Mouse (Mus musculus) stomach, postnatal 0 days (tissue): ENCODE measurements around the gene Mrpl22.

Source experiments
- CTCF ChIP-seq: IDR thresholded peaks from 2 replicates; pipeline ENCODE4 v1.5.1; 2016; ENCODE audit warnings: antibody characterized with exemption, low read depth, mild to moderate bottlenecking, moderate library complexity
- EP300 ChIP-seq: optimal IDR thresholded peaks from 2 replicates; pipeline ENCODE3; 2016; ENCODE audit warnings: antibody characterized with exemption

GRCm38 (mm10) chr11:58225655-58226054 is 54.2 kb downstream of the Mrpl22 start:
- TF ChIP-seq CTCF (peak; percentile 96), EP300 (no peak)
